Mouse (Mus musculus) embryonic facial prominence, embryonic 15.5 days (tissue): ENCODE results near the gene Ipo5. TPM values are rescaled to one million over a fixed set of nuclear protein-coding genes. Genes with fewer than 3 reads are reported as not detected.

Experiments
- ATAC-seq: fragments of 200-750 bp; cut with Nextera tagmentation; 2 replicates; pipeline ENCODE4 v1.8.0; 2017; ENCODE audit warnings: low read depth, moderate TSS enrichment; ENCODE audit not compliant: insufficient number of reproducible peaks, low FRiP score, low TSS enrichment
- H3K27ac ChIP-seq: fragments of 300-500 bp; sonication (generic); replicated peaks from 2 replicates; pipeline ENCODE4 v1.5.1; 2015; ENCODE audit warnings: mild to moderate bottlenecking, inconsistent platforms
- H3K27me3 ChIP-seq: fragments of 300-500 bp; sonication (generic); 2 replicates; pipeline ENCODE4 v1.6.1; 2015; ENCODE audit warnings: inconsistent platforms
- H3K36me3 ChIP-seq: fragments of 300-500 bp; sonication (generic); 2 replicates; pipeline ENCODE4 v1.6.1; 2015; ENCODE audit warnings: mild to moderate bottlenecking, inconsistent platforms
- H3K4me1 ChIP-seq: fragments of 300-500 bp; sonication (generic); 2 replicates; pipeline ENCODE4 v1.6.1; 2015; ENCODE audit warnings: inconsistent platforms
- H3K4me2 ChIP-seq: fragments of 300-500 bp; sonication (generic); replicated peaks from 2 replicates; pipeline ENCODE4 v1.6.1; 2015; ENCODE audit warnings: mild to moderate bottlenecking, inconsistent platforms
- H3K4me3 ChIP-seq: fragments of 300-500 bp; sonication (generic); replicated peaks from 2 replicates; pipeline ENCODE4 v1.5.1; 2015; ENCODE audit warnings: mild to moderate bottlenecking, inconsistent platforms
- H3K9ac ChIP-seq: fragments of 300-500 bp; sonication (generic); 2 replicates; pipeline ENCODE4 v1.6.1; 2015; ENCODE audit warnings: inconsistent platforms
- H3K9me3 ChIP-seq: fragments of 300-500 bp; sonication (generic); replicated peaks from 2 replicates; pipeline ENCODE4 v1.6.1; 2016; ENCODE audit warnings: inconsistent platforms
- WGBS: fragments of 180-500 bp; shearing (Covaris S2); methylation state at CpG from one replicate; pipeline ENCODE4 v1.1.7; 2015; 5-methylcytosine and 5-hydroxymethylcytosine counted together
- polyA plus RNA-seq: library from polyadenylated mRNA; unstranded; fragments of >200 nt; fragmentation: Nextera tagmentation; extraction: Ambion mirVana; gene quantifications from 2 replicates; pipeline ENCODE4 v1.2.1, GENCODE M21; 2015

The Ipo5 gene
- polyA plus RNA-seq, 1 experiment from 2014 or later = 70.7 TPM

GRCm38 (mm10) chr14:120960991-120961390 lies 50.0 kb downstream of the Ipo5 start:
- no peak overlapping the region for H3K4me2 ChIP-seq
- 54% methylated on average over 5 of the region's 5 CpGs for WGBS
- H3K27me3 ChIP-seq = no peaks in the 10 kb centered on the region
- no peak overlapping the region for H3K4me3 ChIP-seq
- no peak for ATAC-seq
- H3K9ac ChIP-seq = no peak overlapping the region
- H3K27ac ChIP-seq = no peak overlapping the region
- no peaks in the 10 kb centered on the region for H3K4me1 ChIP-seq
- no peaks in the 10 kb centered on the region for H3K36me3 ChIP-seq
- H3K9me3 ChIP-seq = no peaks in the 10 kb centered on the region

- 83% methylated on average over 6 of the region's 6 CpGs for WGBS
- no peaks in the 10 kb centered on the region for H3K36me3 ChIP-seq
- no peak for ATAC-seq
- no peak overlapping the region for H3K4me3 ChIP-seq
- no peak overlapping the region for H3K27ac ChIP-seq
- no peak overlapping the region for H3K9ac ChIP-seq
- H3K27me3 ChIP-seq = no peaks in the 10 kb centered on the region
- H3K4me2 ChIP-seq = no peak overlapping the region
- H3K4me1 ChIP-seq = no peaks in the 10 kb centered on the region
- no peaks in the 10 kb centered on the region for H3K9me3 ChIP-seq
Measured at GRCm38 (mm10) chr14:120967072-120967471, 56.0 kb downstream of the Ipo5 start.

GRCm38 (mm10) chr14:120968723-120969122 lies 57.7 kb downstream of the Ipo5 start:
- Histone ChIP-seq H3K9me3 (no peaks in the 10 kb centered on the region), H3K4me3 (no peak overlapping the region), H3K27ac (peak overlapping the region; percentile 80), H3K27me3 (no peaks in the 10 kb centered on the region), H3K36me3 (no peaks in the 10 kb centered on the region), H3K4me2 (no peak overlapping the region), H3K4me1 (no peaks in the 10 kb centered on the region), H3K9ac (no peak overlapping the region)
- 40% methylated on average over 4 of the region's 4 CpGs for WGBS
- peak; percentile 54; the same call in 1 of the 2 replicates for ATAC-seq

GRCm38 (mm10) chr14:120969673-120970072 lies 58.6 kb downstream of the Ipo5 start:
- 87% methylated on average over 3 of the region's 3 CpGs for WGBS
- H3K27me3 ChIP-seq = no peaks in the 10 kb centered on the region
- H3K4me3 ChIP-seq = no peak overlapping the region
- no peaks in the 10 kb centered on the region for H3K36me3 ChIP-seq
- H3K4me2 ChIP-seq = no peak overlapping the region
- H3K4me1 ChIP-seq = no peaks in the 10 kb centered on the region
- no peaks in the 10 kb centered on the region for H3K9me3 ChIP-seq
- ATAC-seq = no peak
- peak overlapping the region; percentile 80 for H3K27ac ChIP-seq
- no peak overlapping the region for H3K9ac ChIP-seq

GRCm38 (mm10) chr14:120970637-120971036 lies 59.6 kb downstream of the Ipo5 start:
- Histone ChIP-seq H3K36me3 (no peaks in the 10 kb centered on the region), H3K4me3 (no peak overlapping the region), H3K4me2 (no peak overlapping the region), H3K27me3 (no peaks in the 10 kb centered on the region), H3K27ac (no peak overlapping the region), H3K9ac (no peak overlapping the region), H3K4me1 (no peaks in the 10 kb centered on the region), H3K9me3 (no peaks in the 10 kb centered on the region)
- 81% methylated on average over 8 of the region's 8 CpGs for WGBS
- ATAC-seq = no peak

- Histone ChIP-seq H3K9me3 (no peaks in the 10 kb centered on the region), H3K4me2 (no peak overlapping the region), H3K4me3 (no peak overlapping the region), H3K9ac (no peak overlapping the region), H3K4me1 (no peaks in the 10 kb centered on the region), H3K27me3 (no peaks in the 10 kb centered on the region), H3K36me3 (no peaks in the 10 kb centered on the region), H3K27ac (no peak overlapping the region)
- ATAC-seq = no peak
- WGBS = 70% methylated on average over 6 of the region's 6 CpGs
Measured at GRCm38 (mm10) chr14:120971313-120971712, 60.3 kb downstream of the Ipo5 start.

GRCm38 (mm10) chr14:120979559-120979958 lies 68.5 kb downstream of the Ipo5 start:
- Histone ChIP-seq H3K4me3 (no peak overlapping the region), H3K4me2 (no peak overlapping the region), H3K27me3 (no peaks in the 10 kb centered on the region), H3K9me3 (no peaks in the 10 kb centered on the region), H3K4me1 (no peaks in the 10 kb centered on the region), H3K9ac (no peak overlapping the region), H3K36me3 (no peaks in the 10 kb centered on the region), H3K27ac (no peak overlapping the region)
- no peak for ATAC-seq
- WGBS = 55% methylated on average over 3 of the region's 3 CpGs

- H3K9me3 ChIP-seq = no peaks in the 10 kb centered on the region
- H3K4me3 ChIP-seq = no peak overlapping the region
- 57% methylated on average over 6 of the region's 6 CpGs for WGBS
- no peaks in the 10 kb centered on the region for H3K36me3 ChIP-seq
- no peak overlapping the region for H3K4me2 ChIP-seq
- H3K27ac ChIP-seq = no peak overlapping the region
- H3K9ac ChIP-seq = no peak overlapping the region
- no peaks in the 10 kb centered on the region for H3K4me1 ChIP-seq
- no peaks in the 10 kb centered on the region for H3K27me3 ChIP-seq
- no peak for ATAC-seq
Measured at GRCm38 (mm10) chr14:120989126-120989525, 78.1 kb downstream of the Ipo5 start.

Other genes with a start within 250 kb of the Ipo5 start
- 30.5 and 32.5 TPM in 2 replicates for gene Farp1, start 124.0 kb downstream of the Ipo5 start, polyA plus RNA-seq